Mouse (Mus musculus) CH12.LX (cell line): Measurements from ENCODE around the gene Cacng6. TPM values are rescaled to one million over a fixed set of nuclear protein-coding genes. Genes with fewer than 3 reads are reported as not detected.
A peak's percentile ranks its signal among the peaks of the same experiment; 100 is the strongest.

ENCODE experiments used
- DNase-seq: peaks from one replicate; pipeline ENCODE4 v3.0.0-alpha.2; 2013; ENCODE audit errors: extremely low read depth
- H3K27ac ChIP-seq: 2 replicates; pipeline ENCODE4 v1.5.1; 2012; ENCODE audit warnings: low read depth, mild to moderate bottlenecking, control low read depth, moderate library complexity; ENCODE audit not compliant: insufficient read depth
- H3K27me3 ChIP-seq: replicated peaks from 2 replicates; pipeline ENCODE3; 2012; ENCODE audit warnings: inconsistent platforms
- H3K36me3 ChIP-seq, 2 experiments: replicated peaks in 1 of 2; 2 replicates each; pipeline versions ENCODE3 to v1.6.1; 2012; ENCODE audit warnings: inconsistent platforms in 1 of 2, low read length in 1 of 2, mild to moderate bottlenecking in 1 of 2, mixed read lengths in 1 of 2, moderate library complexity in 1 of 2; ENCODE audit not compliant: control insufficient read depth in 1 of 2, insufficient read depth in 1 of 2
- H3K4me1 ChIP-seq, 2 experiments: 2 replicates each; pipeline ENCODE4 v1.6.1; 2012; ENCODE audit warnings: inconsistent platforms in 1 of 2, moderate library complexity in 1 of 2; ENCODE audit not compliant: insufficient read depth in 2 of 2, control insufficient read depth in 1 of 2
- H3K4me2 ChIP-seq: 2 replicates; pipeline ENCODE4 v1.6.1; 2012; ENCODE audit warnings: low read depth, mild to moderate bottlenecking, control low read depth; ENCODE audit not compliant: poor library complexity, insufficient read depth, severe bottlenecking
- H3K4me3 ChIP-seq, 3 experiments: fragments of 150-350 bp in 1 of 3; sonication (generic) in 1 of 3; replicated peaks in 1 of 3; 2 replicates each; pipeline versions ENCODE3 to v1.5.1; 2011 to 2012; ENCODE audit warnings: low read depth in 2 of 3, low read length in 2 of 3, mild to moderate bottlenecking in 2 of 3, moderate library complexity in 2 of 3, control low read depth in 1 of 3, improper control_type of control experiment in 1 of 3, inconsistent platforms in 1 of 3, mixed read lengths in 1 of 3; ENCODE audit not compliant: poor library complexity in 1 of 3
- H3K79me2 ChIP-seq: replicated peaks from 2 replicates; pipeline ENCODE4 v1.6.1; 2012; ENCODE audit warnings: mild to moderate bottlenecking, moderate library complexity; ENCODE audit not compliant: control insufficient read depth, poor library complexity, insufficient read depth, severe bottlenecking; ENCODE audit errors: extremely low read depth
- H3K9ac ChIP-seq: 2 replicates; pipeline ENCODE4 v1.6.1; 2012; ENCODE audit warnings: low read depth, mild to moderate bottlenecking, control low read depth, moderate library complexity; ENCODE audit not compliant: insufficient read depth
- H3K9me3 ChIP-seq: replicated peaks from 2 replicates; pipeline ENCODE3; 2012; ENCODE audit warnings: low read length, inconsistent platforms, mixed read lengths
- CHD1 ChIP-seq: IDR thresholded peaks from 2 replicates; pipeline ENCODE4 v1.6.1; 2012; ENCODE audit warnings: low read depth, low read length, improper control_type of control experiment, inconsistent platforms
- CHD2 ChIP-seq: IDR thresholded peaks from 2 replicates; pipeline ENCODE4 v1.6.1; 2011; ENCODE audit warnings: low read length, improper control_type of control experiment
- CTCF ChIP-seq, 2 experiments: IDR thresholded peaks in 1 of 2; conservative IDR thresholded peaks in 1 of 2; 2 replicates each; pipeline ENCODE4 v1.5.1; 2011 to 2012; ENCODE audit warnings: low read depth in 2 of 2, low read length in 2 of 2, improper control_type of control experiment in 1 of 2, inconsistent platforms in 1 of 2, mild to moderate bottlenecking in 1 of 2, moderate library complexity in 1 of 2
- E2F4 ChIP-seq: IDR thresholded peaks from 2 replicates; pipeline ENCODE4 v1.6.1; 2011; ENCODE audit warnings: low read depth, low read length, improper control_type of control experiment; ENCODE audit not compliant: insufficient replicate concordance
- ELF1 ChIP-seq: IDR thresholded peaks from 2 replicates; pipeline ENCODE4 v1.6.1; 2014; ENCODE audit warnings: low read depth, mild to moderate bottlenecking, inconsistent platforms, low read length, improper control_type of control experiment
- EP300 ChIP-seq: IDR thresholded peaks from 2 replicates; pipeline ENCODE4 v1.6.1; 2011; ENCODE audit warnings: low read length, improper control_type of control experiment
- ETS1 ChIP-seq: conservative IDR thresholded peaks from 2 replicates; pipeline ENCODE4 v1.6.1; 2012; ENCODE audit warnings: low read depth, mild to moderate bottlenecking, inconsistent platforms, low read length, improper control_type of control experiment, moderate library complexity
- GABPA ChIP-seq: IDR thresholded peaks from 2 replicates; pipeline ENCODE4 v1.6.1; 2012; ENCODE audit warnings: low read depth, low read length, improper control_type of control experiment, inconsistent platforms; ENCODE audit not compliant: insufficient replicate concordance
- HCFC1 ChIP-seq: IDR thresholded peaks from 2 replicates; pipeline ENCODE4 v1.6.1; 2012; ENCODE audit warnings: low read depth, mild to moderate bottlenecking, inconsistent platforms, low read length, improper control_type of control experiment
- IRF4 ChIP-seq: IDR thresholded peaks from 2 replicates; pipeline ENCODE4 v1.6.1; 2014; ENCODE audit warnings: low read depth, mild to moderate bottlenecking, inconsistent platforms, low read length, improper control_type of control experiment
- MAFK ChIP-seq: IDR thresholded peaks from 2 replicates; pipeline ENCODE4 v1.6.1; 2011; ENCODE audit warnings: low read length, improper control_type of control experiment; ENCODE audit not compliant: insufficient replicate concordance
- MAZ ChIP-seq: IDR thresholded peaks from 2 replicates; pipeline ENCODE4 v1.6.1; 2012; ENCODE audit warnings: low read depth, mild to moderate bottlenecking, inconsistent platforms, low read length, improper control_type of control experiment, moderate library complexity
- MEF2A ChIP-seq: IDR thresholded peaks from 2 replicates; pipeline ENCODE4 v1.6.1; 2014; ENCODE audit warnings: low read depth, mild to moderate bottlenecking, inconsistent platforms, low read length, improper control_type of control experiment, borderline replicate concordance
- MXI1 ChIP-seq: IDR thresholded peaks from 2 replicates; pipeline ENCODE4 v1.6.1; 2011; ENCODE audit warnings: mild to moderate bottlenecking, low read depth, low read length, improper control_type of control experiment
- MYC ChIP-seq: IDR thresholded peaks from 2 replicates; pipeline ENCODE4 v1.6.1; 2011; ENCODE audit warnings: low read depth, mild to moderate bottlenecking, improper control_type of control experiment, low read length
- POLR2A ChIP-seq: IDR thresholded peaks from 2 replicates; pipeline ENCODE4 v1.6.1; 2011; ENCODE audit warnings: low read depth, mild to moderate bottlenecking, improper control_type of control experiment, low read length
- POLR2AphosphoS2 ChIP-seq: IDR thresholded peaks from 2 replicates; pipeline ENCODE4 v1.6.1; 2011; ENCODE audit warnings: low read depth, low read length, improper control_type of control experiment
- RAD21 ChIP-seq: IDR thresholded peaks from 2 replicates; pipeline ENCODE4 v1.6.1; 2011; ENCODE audit warnings: low read depth, mild to moderate bottlenecking, low read length, improper control_type of control experiment, moderate library complexity
- SIN3A ChIP-seq: IDR thresholded peaks from 2 replicates; pipeline ENCODE4 v1.6.1; 2012; ENCODE audit warnings: low read length, improper control_type of control experiment, inconsistent platforms
- SMC3 ChIP-seq: IDR thresholded peaks from 2 replicates; pipeline ENCODE4 v1.6.1; 2011; ENCODE audit warnings: low read depth, low read length, improper control_type of control experiment
- TBP ChIP-seq: conservative IDR thresholded peaks from 2 replicates; pipeline ENCODE4 v1.6.1; 2011; ENCODE audit warnings: low read depth, low read length, improper control_type of control experiment
- TCF12 ChIP-seq: IDR thresholded peaks from 2 replicates; pipeline ENCODE4 v1.6.1; 2014; ENCODE audit warnings: low read depth, mild to moderate bottlenecking, inconsistent platforms, low read length, improper control_type of control experiment
- UBTF ChIP-seq: IDR thresholded peaks from 2 replicates; pipeline ENCODE4 v1.6.1; 2012; ENCODE audit warnings: low read depth, mild to moderate bottlenecking, inconsistent platforms, low read length, improper control_type of control experiment, moderate library complexity
- USF2 ChIP-seq: conservative IDR thresholded peaks from 2 replicates; pipeline ENCODE4 v1.6.1; 2011; ENCODE audit warnings: low read depth, low read length, improper control_type of control experiment
- ZC3H11A ChIP-seq: IDR thresholded peaks from 2 replicates; pipeline ENCODE4 v1.6.1; 2012; ENCODE audit warnings: low read depth, mild to moderate bottlenecking, inconsistent platforms, low read length, improper control_type of control experiment
- ZMIZ1 ChIP-seq: IDR thresholded peaks from 2 replicates; pipeline ENCODE4 v1.6.1; 2012; ENCODE audit warnings: low read depth, mild to moderate bottlenecking, inconsistent platforms, low read length, improper control_type of control experiment
- ZNF384 ChIP-seq: IDR thresholded peaks from 2 replicates; pipeline ENCODE4 v1.6.1; 2012; ENCODE audit warnings: low read depth, low read length, improper control_type of control experiment, inconsistent platforms
- dilution Hi-C: fragments of 300-500 bp; cut with MboI; formaldehyde crosslinking; loops from 2 replicates; pipeline ENCODE4 v1.14.3; 2020; ENCODE audit warnings: low sequenced_read_pairs; ENCODE audit not compliant: extremely low pct_unique_long_range_greater_than_20kb, extremely low pct_ligation_motif_present
- in situ Hi-C: fragments of 300-500 bp; cut with MboI; formaldehyde crosslinking; loops from 3 replicates; pipeline ENCODE4 v1.14.3; 2019; ENCODE audit warnings: low sequenced_read_pairs, low pct_ligation_motif_present, low pct_unique_long_range_greater_than_20kb, mixed read lengths
- polyA plus RNA-seq: library from polyadenylated mRNA; unstranded; fragments of >175 nt; gene quantifications from 2 replicates; pipeline ENCODE4 v1.2.1, GENCODE M21; 2012; ENCODE audit warnings: low read depth; ENCODE audit not compliant: insufficient read length
- total RNA-seq, 2 experiments: library from RNA; depleted of rRNA; stranded (reverse); fragments of 300-350 nt in 1 of 2; fragments of >200 nt in 1 of 2; gene quantifications; 2 replicates each; pipeline ENCODE4 v1.2.3; 2012 to 2014

The Cacng6 gene
- total and polyA plus RNA-seq, 3 experiments = not detected

- H3K79me2 ChIP-seq = no peaks in the 10 kb centered on the region
- H3K9me3 ChIP-seq = no peaks in the 10 kb centered on the region
- no peak for TF ChIP-seq GABPA
- no peak for TF ChIP-seq EP300
- peak; percentile 16; the same call in 1 of the 2 replicates for TF ChIP-seq SMC3
- no peak for TF ChIP-seq ZMIZ1
- no peak for TF ChIP-seq TCF12
- TF ChIP-seq SIN3A = no peak
- no peak for TF ChIP-seq USF2
- peak; percentile 52 for TF ChIP-seq HCFC1
- no peak for TF ChIP-seq POLR2AphosphoS2
- TF ChIP-seq RAD21 = peak; percentile 46
- no peak for TF ChIP-seq ZC3H11A
- peak; percentile 66; the same call in 1 of the 2 replicates for TF ChIP-seq MAZ
- TF ChIP-seq IRF4 = no peak
- TF ChIP-seq ETS1 = no peak
- 0 out of 2 replicates have a peak, but pooled peaks have one; percentile 44 for TF ChIP-seq MXI1
- TF ChIP-seq TBP = no peak
- no peak for TF ChIP-seq UBTF
- peak; percentile 56 for TF ChIP-seq CHD2
- no peak for TF ChIP-seq MAFK
- TF ChIP-seq POLR2A = no peak
- 0 out of 2 replicates have a peak, but pooled peaks have one; percentile 17 for TF ChIP-seq MEF2A
- TF ChIP-seq CHD1 = no peak
- peak in 1 of 2 experiments; percentile 55; a peak in 2 of 4 replicates for TF ChIP-seq CTCF (conservative IDR thresholded peaks at IDR 0.05 in 1 of 2, IDR thresholded peaks at IDR 0.05 in 1 of 2; ENCODE audit: low read depth in 2 of 2, low read length in 2 of 2)
- TF ChIP-seq E2F4 = no peak
- peak; percentile 56; the same call in 1 of the 2 replicates for TF ChIP-seq ELF1
- no peak for TF ChIP-seq MYC
- TF ChIP-seq ZNF384 = peak; percentile 93
- H3K4me3 ChIP-seq = peak overlapping the region in 1 of 3 experiments; percentile 36
- DNase-seq = peak; percentile 44
- no peaks in the 10 kb centered on the region for H3K27me3 ChIP-seq
- peaks cover 2 to 60% of the 10 kb centered on the region in 2 experiments; a peak in 3 of 4 replicates for H3K4me1 ChIP-seq
- no peaks in the 10 kb centered on the region for H3K36me3 ChIP-seq
- in situ Hi-C loops = no loop called here
- H3K27ac ChIP-seq = peak overlapping the region; percentile 57
- dilution Hi-C loops = no loop called here
- peak overlapping the region; percentile 15 for H3K9ac ChIP-seq
- peak overlapping the region; percentile 72 for H3K4me2 ChIP-seq
Measured at GRCm38 (mm10) chr7:3453486-3454183, 29.6 kb downstream of the Cacng6 start.
